Mouse (Mus musculus) midbrain, embryonic 12.5 days (tissue): ENCODE data around the gene Srd5a1. TPM values are rescaled to one million over a fixed set of nuclear protein-coding genes. Genes with fewer than 3 reads are reported as not detected.
"Not testable (repeated sequence)": the region's sequence is repeated elsewhere in the genome, so short reads cannot be mapped to it uniquely, and the experiment has no call there.

Source experiments
- ATAC-seq: fragments of 200-750 bp; cut with Nextera tagmentation; 2 replicates; pipeline ENCODE4 v1.8.0; 2017; ENCODE audit warnings: low read depth, moderate TSS enrichment, moderate library complexity; ENCODE audit not compliant: low FRiP score
- H3K27ac ChIP-seq: fragments of 300-500 bp; sonication (generic); replicated peaks from 2 replicates; pipeline ENCODE4 v1.5.1; 2016; ENCODE audit warnings: mild to moderate bottlenecking
- H3K27me3 ChIP-seq: fragments of 300-500 bp; sonication (generic); 2 replicates; pipeline ENCODE4 v1.6.1; 2016; ENCODE audit warnings: mild to moderate bottlenecking
- H3K36me3 ChIP-seq: fragments of 300-500 bp; sonication (generic); 2 replicates; pipeline ENCODE4 v1.6.1; 2016
- H3K4me1 ChIP-seq: fragments of 300-500 bp; sonication (generic); 2 replicates; pipeline ENCODE4 v1.6.1; 2016
- H3K4me2 ChIP-seq: fragments of 300-500 bp; sonication (generic); replicated peaks from 2 replicates; pipeline ENCODE4 v1.6.1; 2016; ENCODE audit warnings: mild to moderate bottlenecking, moderate library complexity
- H3K4me3 ChIP-seq: fragments of 300-500 bp; sonication (generic); 2 replicates; pipeline ENCODE4 v1.5.1; 2016; ENCODE audit warnings: mild to moderate bottlenecking
- H3K9ac ChIP-seq: fragments of 300-500 bp; sonication (generic); replicated peaks from 2 replicates; pipeline ENCODE4 v1.6.1; 2016; ENCODE audit warnings: mild to moderate bottlenecking, moderate library complexity
- H3K9me3 ChIP-seq: fragments of 300-500 bp; sonication (generic); 2 replicates; pipeline ENCODE4 v1.6.1; 2016; ENCODE audit warnings: mild to moderate bottlenecking
- WGBS: fragments of 180-500 bp; shearing (Covaris S2); methylation state at CpG from one replicate; pipeline ENCODE4 v1.1.7; 2016; 5-methylcytosine and 5-hydroxymethylcytosine counted together
- polyA plus RNA-seq: library from polyadenylated mRNA; unstranded; fragments of >200 nt; fragmentation: Nextera tagmentation; extraction: Ambion mirVana; gene quantifications from 2 replicates; pipeline ENCODE4 v1.2.1, GENCODE M21; 2016

Srd5a1 gene
- polyA plus RNA-seq, 1 experiment from 2014 or later: 24.3 TPM

DNA sequence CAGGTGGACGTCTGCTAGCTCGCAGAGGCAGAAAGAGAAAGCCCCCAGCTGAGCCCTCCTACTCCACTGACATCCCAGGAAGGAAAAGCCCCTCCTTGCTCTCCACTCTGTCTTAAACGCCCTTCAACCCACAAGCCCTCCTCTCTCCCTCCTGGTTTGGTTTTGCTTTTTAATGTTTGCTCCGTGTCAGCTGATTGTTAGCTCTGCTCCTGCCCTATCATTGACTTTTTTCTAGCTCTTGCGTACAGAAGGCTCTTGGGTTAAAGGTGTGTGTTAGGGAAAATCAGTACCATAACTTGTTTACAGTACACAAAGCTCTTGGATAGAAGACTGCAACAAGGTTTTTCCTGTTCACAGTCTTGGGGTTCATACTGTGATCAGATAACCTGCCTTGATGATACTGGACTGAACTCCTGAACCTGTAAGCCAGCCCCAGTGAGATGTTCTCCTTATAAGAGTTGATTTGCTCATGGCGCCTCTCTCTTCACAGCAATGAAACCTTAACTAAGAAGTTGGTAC lies 26.9 kb upstream of the Srd5a1 start:
- Histone ChIP-seq H3K27me3 (no peaks in the 10 kb centered on the region), H3K36me3 (peaks cover 70% of the 10 kb centered on the region), H3K4me1 (no peaks in the 10 kb centered on the region), H3K27ac (no peak overlapping the region), H3K9ac (no peak overlapping the region), H3K4me2 (no peak overlapping the region), H3K4me3 (no peak overlapping the region), H3K9me3 (no peaks in the 10 kb centered on the region)
- WGBS: 90% methylated on average over 6 of the region's 6 CpGs
- no peak for ATAC-seq

DNA sequence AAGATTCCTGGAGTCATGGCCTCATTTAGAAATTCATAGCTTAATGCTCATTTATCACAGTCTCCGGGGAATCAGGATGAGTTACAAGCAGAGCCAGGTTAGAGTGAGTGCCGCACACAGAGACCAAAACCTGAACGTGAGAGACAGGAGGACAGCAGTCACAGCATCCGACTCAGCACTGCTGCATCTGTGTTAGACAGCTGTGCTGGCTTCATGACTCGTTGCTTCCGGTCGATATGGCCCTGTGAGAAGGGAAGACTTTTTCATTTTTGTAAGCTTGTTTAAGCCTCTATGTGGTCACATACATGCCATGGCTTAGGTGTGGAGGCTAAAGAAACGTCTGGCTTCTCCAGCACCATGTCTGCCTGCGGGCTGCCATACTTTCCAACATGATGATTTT lies 26.4 kb upstream of the Srd5a1 start:
- Histone ChIP-seq H3K9me3 (no peaks in the 10 kb centered on the region), H3K36me3 (peaks cover 75% of the 10 kb centered on the region), H3K4me3 (no peak overlapping the region), H3K4me2 (no peak overlapping the region), H3K4me1 (no peaks in the 10 kb centered on the region), H3K27me3 (no peaks in the 10 kb centered on the region), H3K27ac (no peak overlapping the region), H3K9ac (no peak overlapping the region)
- WGBS: 92% methylated on average over 9 of the region's 9 CpGs
- no peak for ATAC-seq

DNA sequence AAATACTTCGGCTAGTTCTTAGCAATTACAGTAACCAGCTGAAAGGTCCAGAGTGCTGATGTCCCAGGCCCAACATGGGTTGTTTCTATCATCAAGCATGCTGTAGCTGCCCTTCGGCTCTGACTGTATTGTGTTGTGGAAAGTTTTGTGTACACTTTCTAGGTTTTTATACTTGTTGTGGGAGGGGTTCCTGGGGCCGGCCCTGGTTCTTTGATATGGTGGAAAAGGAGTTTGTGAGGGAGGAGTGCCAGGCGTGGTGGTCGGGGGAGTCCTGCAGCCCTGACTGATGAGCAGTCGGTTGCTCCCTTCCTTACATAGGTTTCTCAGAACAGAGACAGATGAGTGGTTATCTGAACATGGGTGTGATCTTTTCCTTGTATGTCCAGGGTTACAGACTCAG lies 25.6 kb upstream of the Srd5a1 start:
- Histone ChIP-seq H3K9ac (no peak overlapping the region), H3K36me3 (peaks cover 83% of the 10 kb centered on the region), H3K9me3 (no peaks in the 10 kb centered on the region), H3K4me1 (no peaks in the 10 kb centered on the region), H3K4me2 (no peak overlapping the region), H3K27me3 (no peaks in the 10 kb centered on the region), H3K4me3 (no peak overlapping the region), H3K27ac (no peak overlapping the region)
- WGBS: 90% methylated on average over 6 of the region's 6 CpGs
- ATAC-seq: no peak

DNA sequence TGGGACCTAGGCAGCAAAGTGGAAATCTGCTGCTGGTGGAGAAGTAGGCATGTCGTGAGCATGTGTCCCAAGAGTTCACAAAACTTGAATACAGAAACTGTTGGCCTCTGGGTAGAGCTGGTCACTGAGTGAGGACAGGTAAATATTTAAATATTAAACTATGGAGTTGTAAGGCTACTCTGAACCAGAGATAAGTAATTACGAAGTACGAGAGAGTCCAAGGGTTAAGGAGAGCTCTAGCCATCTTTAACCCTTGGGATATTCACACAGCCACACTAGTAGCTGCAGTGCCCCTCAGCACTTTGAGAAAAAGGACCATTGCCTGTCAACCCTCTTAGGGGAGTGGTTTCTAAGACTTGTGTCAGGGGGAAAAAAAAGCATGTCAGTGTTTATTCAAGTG lies 25.1 kb upstream of the Srd5a1 start:
- 89% methylated on average over 3 of the region's 3 CpGs for WGBS
- Histone ChIP-seq H3K4me3 (no peak overlapping the region), H3K4me2 (no peak overlapping the region), H3K27me3 (no peaks in the 10 kb centered on the region), H3K9me3 (no peaks in the 10 kb centered on the region), H3K27ac (no peak overlapping the region), H3K4me1 (no peaks in the 10 kb centered on the region), H3K9ac (no peak overlapping the region), H3K36me3 (peaks cover 88% of the 10 kb centered on the region)
- no peak for ATAC-seq

DNA sequence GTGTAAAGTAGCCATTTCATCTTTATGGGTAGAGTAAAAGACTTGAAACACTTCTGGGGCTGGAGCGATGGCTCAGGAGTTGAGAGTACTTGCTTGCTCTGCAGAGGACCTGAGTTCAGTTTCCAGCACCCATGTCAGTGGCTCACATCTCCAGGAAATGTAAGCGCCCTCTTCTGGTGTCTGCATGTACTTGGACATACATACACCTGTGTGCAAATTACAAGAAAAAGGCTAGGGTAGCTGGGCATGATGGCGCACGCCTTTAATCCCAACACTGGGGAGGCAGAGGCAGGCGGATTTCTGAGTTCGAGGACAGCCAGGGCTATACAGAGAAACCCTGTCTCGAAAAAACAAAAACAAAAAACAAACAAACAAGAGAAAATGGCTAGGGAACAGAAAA lies 24.6 kb upstream of the Srd5a1 start:
- H3K27ac ChIP-seq, H3K4me1 ChIP-seq, H3K9ac ChIP-seq, H3K4me2 ChIP-seq, ATAC-seq, H3K27me3 ChIP-seq, H3K9me3 ChIP-seq, H3K4me3 ChIP-seq: not testable (repeated sequence)
- H3K36me3 ChIP-seq: peaks cover 91% of the 10 kb centered on the region
- 96% methylated on average over 7 of the region's 7 CpGs for whole genome bisulfite sequencing

DNA sequence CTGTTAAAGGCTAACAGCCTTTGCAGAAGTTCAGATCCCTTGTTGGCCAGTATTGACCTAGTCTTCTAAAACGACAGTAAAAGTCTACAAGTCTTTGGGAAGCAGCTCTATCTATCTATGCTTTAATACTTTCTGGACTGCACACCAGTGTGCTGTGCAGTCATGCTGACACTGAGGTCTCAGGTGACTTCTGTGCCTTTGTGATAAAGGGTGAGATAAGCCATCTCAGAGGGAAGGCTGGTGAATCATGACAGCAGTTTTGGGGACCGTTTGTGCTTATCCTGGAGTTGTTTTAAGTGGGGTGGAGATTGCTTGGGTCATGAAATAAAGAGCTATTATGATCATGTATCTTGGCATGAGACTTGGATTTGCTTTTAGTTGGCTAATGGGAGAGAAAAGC lies 22.7 kb upstream of the Srd5a1 start:
- no peaks in the 10 kb centered on the region for H3K27me3 ChIP-seq
- no peaks in the 10 kb centered on the region for H3K9me3 ChIP-seq
- no peak overlapping the region for H3K9ac ChIP-seq
- no peak overlapping the region for H3K4me3 ChIP-seq
- no peak overlapping the region for H3K27ac ChIP-seq
- peaks cover 96% of the 10 kb centered on the region for H3K36me3 ChIP-seq
- no peak overlapping the region for H3K4me2 ChIP-seq
- no peak for ATAC-seq
- WGBS: 90% methylated on average over 2 of the region's 2 CpGs
- H3K4me1 ChIP-seq: no peaks in the 10 kb centered on the region

DNA sequence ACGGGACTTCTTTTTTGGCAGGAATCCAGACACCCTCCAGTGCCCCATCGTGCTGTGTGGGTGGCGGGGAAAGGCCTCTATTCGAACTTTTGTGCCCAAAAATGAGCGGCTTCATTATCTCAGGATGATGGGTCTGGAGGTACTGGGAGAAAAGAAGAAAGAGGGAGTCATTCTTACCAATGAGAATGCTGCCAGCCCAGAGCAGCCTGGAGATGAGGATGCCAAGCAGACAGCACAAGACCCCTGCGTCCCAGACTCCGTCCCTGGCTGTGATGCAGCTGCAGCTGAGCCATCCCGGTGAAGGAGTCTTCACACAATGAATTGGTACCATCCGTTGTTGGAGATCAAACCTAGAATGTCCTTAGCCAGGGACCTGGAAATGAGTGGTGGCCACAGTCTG lies 22.3 kb upstream of the Srd5a1 start:
- Histone ChIP-seq H3K36me3 (peaks cover 97% of the 10 kb centered on the region), H3K4me3 (no peak overlapping the region), H3K4me1 (no peaks in the 10 kb centered on the region), H3K9me3 (no peaks in the 10 kb centered on the region), H3K27me3 (no peaks in the 10 kb centered on the region), H3K4me2 (no peak overlapping the region), H3K27ac (no peak overlapping the region), H3K9ac (no peak overlapping the region)
- WGBS: 96% methylated on average over 9 of the region's 9 CpGs
- ATAC-seq: no peak

DNA sequence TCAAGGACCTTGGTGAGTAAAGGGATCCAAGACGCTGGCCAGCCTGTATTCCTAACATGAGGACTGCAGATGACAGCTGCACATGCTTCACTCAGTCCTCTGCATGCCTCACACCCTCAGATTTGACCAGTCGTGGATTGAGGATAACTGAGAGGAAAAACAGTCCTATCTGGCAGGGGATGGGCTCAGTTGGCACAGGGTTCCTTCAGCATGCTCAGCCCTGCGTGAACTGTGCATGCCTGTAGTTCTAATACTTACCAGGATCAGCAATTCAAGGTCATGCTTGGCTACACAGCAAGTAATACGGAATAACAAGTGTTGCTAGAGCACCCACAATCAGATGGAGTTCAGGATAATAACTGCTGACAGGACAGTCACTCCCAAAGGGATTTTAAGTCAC lies 20.4 kb upstream of the Srd5a1 start:
- WGBS: 86% methylated on average over 4 of the region's 4 CpGs
- Histone ChIP-seq H3K4me1 (no peaks in the 10 kb centered on the region), H3K9ac (no peak overlapping the region)

DNA sequence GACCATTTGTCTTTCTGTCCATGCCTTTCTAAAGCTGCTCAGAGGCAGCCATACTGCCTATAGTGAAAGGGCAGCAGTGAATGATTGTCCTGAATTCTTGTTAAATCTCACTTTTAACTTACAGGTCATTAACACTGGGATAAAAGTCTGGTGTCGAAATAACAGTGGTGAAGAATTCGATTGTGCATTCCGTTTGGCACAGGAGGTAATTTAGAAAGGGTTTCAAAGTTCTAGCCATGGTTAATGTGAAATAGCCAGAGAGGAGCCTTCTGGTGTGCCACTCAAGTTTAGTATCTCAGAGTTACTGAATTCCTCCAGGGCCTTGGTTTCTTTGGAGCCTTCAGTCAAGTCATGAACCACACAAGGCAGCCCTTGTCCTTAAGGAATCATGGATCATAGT lies 19.9 kb upstream of the Srd5a1 start:
- peaks cover 100% of the 10 kb centered on the region for H3K36me3 ChIP-seq
- no peaks in the 10 kb centered on the region for H3K27me3 ChIP-seq
- WGBS: 91% methylated on average over 3 of the region's 3 CpGs
- no peak overlapping the region for H3K9ac ChIP-seq
- H3K4me1 ChIP-seq: no peaks in the 10 kb centered on the region
- no peak for ATAC-seq
- no peak overlapping the region for H3K4me3 ChIP-seq
- H3K9me3 ChIP-seq: no peaks in the 10 kb centered on the region
- no peak overlapping the region for H3K4me2 ChIP-seq
- H3K27ac ChIP-seq: no peak overlapping the region

More for the DNA sequence above, 20.4 kb upstream of the Srd5a1 start:
- Histone ChIP-seq H3K27me3 (no peaks in the 10 kb centered on the region), H3K36me3 (peaks cover 100% of the 10 kb centered on the region), H3K9me3 (no peaks in the 10 kb centered on the region), H3K4me3 (no peak overlapping the region), H3K4me2 (no peak overlapping the region), H3K27ac (no peak overlapping the region)
- ATAC-seq: no peak

DNA sequence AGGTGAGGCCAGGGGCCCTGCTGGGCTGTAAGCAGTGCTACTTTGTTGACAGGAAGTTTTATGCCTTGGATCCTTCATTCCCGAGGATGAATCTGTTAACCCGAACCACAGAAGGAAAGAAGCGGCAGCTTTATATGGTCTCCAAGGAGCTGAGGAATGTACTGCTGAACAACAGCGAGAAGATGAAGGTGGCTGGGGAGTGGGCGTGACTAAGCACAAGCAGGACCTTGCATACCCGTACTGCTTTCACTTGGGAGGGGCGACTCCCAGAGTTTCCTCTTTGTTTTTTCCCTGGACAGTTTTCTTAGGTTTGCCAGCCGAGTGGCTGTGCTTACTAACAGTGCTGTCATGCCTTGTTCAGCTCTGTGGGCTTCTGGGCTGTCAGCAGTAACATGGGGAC lies 19.3 kb upstream of the Srd5a1 start:
- Histone ChIP-seq H3K4me2 (no peak overlapping the region), H3K4me3 (no peak overlapping the region), H3K9me3 (no peaks in the 10 kb centered on the region), H3K27ac (no peak overlapping the region), H3K36me3 (peaks cover 100% of the 10 kb centered on the region), H3K27me3 (no peaks in the 10 kb centered on the region), H3K9ac (no peak overlapping the region), H3K4me1 (no peaks in the 10 kb centered on the region)
- no peak for ATAC-seq
- 85% methylated on average over 8 of the region's 8 CpGs for WGBS

DNA sequence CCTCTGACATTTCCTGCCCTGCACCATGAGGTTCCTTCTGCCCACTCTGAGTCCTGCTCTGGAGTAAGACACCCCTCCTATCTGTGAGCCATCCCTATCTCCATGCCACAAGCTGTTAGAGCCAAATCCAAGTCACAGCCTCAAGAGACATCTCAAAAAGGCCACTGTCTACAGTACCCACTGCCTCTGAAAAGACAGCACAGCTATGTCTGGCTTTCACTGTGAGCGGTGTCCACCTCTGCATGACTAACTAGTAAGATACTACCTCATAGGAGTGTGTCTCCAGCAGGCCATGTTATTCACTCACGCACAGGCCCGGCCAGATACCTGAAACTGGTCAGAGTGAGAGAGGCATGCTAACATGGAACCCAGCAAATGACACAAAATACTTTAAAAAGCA lies 16.7 kb upstream of the Srd5a1 start:
- Histone ChIP-seq H3K36me3 (peaks cover 100% of the 10 kb centered on the region), H3K27me3 (no peaks in the 10 kb centered on the region), H3K4me2 (no peak overlapping the region), H3K27ac (no peak overlapping the region), H3K9me3 (no peaks in the 10 kb centered on the region), H3K4me3 (no peak overlapping the region), H3K9ac (no peak overlapping the region), H3K4me1 (no peaks in the 10 kb centered on the region)
- no peak for ATAC-seq
- 98% methylated on average over 3 of the region's 3 CpGs for WGBS

DNA sequence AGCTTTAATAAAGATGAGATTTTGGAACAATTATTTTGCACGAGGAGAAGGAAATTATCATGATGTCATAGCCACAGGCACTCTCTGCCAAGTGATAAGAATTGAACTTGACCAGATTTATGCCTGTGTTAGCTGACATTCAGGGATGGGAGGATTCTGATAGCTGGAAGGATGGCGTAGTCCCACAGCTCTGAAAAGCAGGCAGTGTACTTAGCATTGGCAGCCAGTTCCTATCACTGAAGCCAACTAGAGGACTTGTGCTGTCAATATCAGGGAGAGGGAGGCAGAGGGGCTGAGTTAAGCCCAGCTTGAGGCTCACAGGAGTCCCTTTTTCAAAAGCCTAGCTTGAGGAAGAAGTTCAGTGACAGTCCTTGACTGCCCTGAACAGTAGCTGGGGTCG lies 13.3 kb upstream of the Srd5a1 start:
- 96% methylated on average over 3 of the region's 3 CpGs for WGBS
- no peak for ATAC-seq
- Histone ChIP-seq H3K27me3 (no peaks in the 10 kb centered on the region), H3K4me3 (no peak overlapping the region), H3K9ac (no peak overlapping the region), H3K9me3 (no peaks in the 10 kb centered on the region), H3K36me3 (peaks cover 90% of the 10 kb centered on the region), H3K27ac (no peak overlapping the region), H3K4me2 (no peak overlapping the region), H3K4me1 (no peaks in the 10 kb centered on the region)

DNA sequence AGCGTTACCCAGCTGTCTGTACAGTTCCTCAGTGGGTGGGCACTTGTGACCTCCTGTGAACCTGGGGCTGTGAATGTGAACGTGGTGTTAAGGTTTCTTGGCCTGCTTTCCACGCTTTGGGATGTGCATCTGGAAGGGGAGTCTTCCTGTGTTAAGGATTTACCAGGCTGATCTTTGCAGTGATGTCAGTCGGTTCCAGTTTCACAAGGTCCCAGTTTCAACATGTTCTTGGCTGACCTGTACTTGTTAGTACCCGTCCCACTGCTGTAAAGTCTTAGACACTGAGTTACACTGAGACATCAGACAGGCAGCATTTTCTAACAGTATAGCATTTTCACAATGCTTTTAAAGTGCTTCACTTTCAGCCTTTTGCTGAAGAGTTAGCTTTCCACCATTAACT lies 12.6 kb upstream of the Srd5a1 start:
- no peak overlapping the region for H3K4me3 ChIP-seq
- no peaks in the 10 kb centered on the region for H3K4me1 ChIP-seq
- 84% methylated on average over 5 of the region's 5 CpGs for WGBS
- no peak for ATAC-seq
- no peaks in the 10 kb centered on the region for H3K27me3 ChIP-seq
- H3K36me3 ChIP-seq: peaks cover 90% of the 10 kb centered on the region
- H3K27ac ChIP-seq: no peak overlapping the region
- H3K9me3 ChIP-seq: no peaks in the 10 kb centered on the region
- no peak overlapping the region for H3K4me2 ChIP-seq
- H3K9ac ChIP-seq: no peak overlapping the region
